Mouse (Mus musculus) ES-Bruce4 (cell line): ENCODE measurements around the gene Pou6f1.

Experiments used
- CTCF ChIP-seq: IDR thresholded peaks from one replicate; pipeline ENCODE4 v1.8.1; 2011; ENCODE audit warnings: low read depth, low read length
- EP300 ChIP-seq: IDR thresholded peaks from 2 replicates; pipeline ENCODE4 v1.6.1; 2011; ENCODE audit warnings: low read depth, low read length; ENCODE audit not compliant: insufficient read depth
- POLR2A ChIP-seq: IDR thresholded peaks from one replicate; pipeline ENCODE4 v1.8.1; 2011; ENCODE audit warnings: low read length; ENCODE audit not compliant: insufficient read depth

DNA sequence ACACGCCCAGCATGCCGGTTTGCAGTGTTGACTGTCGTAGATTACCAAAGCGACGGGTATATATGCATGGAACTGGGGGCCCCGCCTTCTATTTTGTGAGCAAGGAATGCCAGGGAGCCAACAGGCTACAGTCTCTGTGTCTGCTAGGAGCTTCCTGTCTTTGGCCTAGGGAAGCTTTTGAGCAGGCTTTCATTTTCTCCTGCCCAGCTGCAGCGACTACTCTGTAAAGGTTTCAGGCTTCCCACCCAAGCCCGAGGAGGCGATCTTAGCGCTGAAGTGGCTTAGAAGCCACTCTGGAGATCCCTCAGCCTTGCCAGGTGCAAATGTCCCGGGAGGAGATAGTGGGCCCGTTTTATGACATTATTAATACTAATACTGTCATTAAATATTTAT, 905 bp downstream of the Pou6f1 start:
- no peak for TF ChIP-seq POLR2A
- no peak for TF ChIP-seq CTCF
- no peak for TF ChIP-seq EP300
